Mouse (Mus musculus): ENCODE data around the gene Cdh13. TPM values are rescaled to one million over a fixed set of nuclear protein-coding genes. Genes with fewer than 3 reads are reported as not detected.
A peak's percentile ranks its signal among the peaks of the same experiment; 100 is the strongest.

Gene Cdh13
- polyA plus RNA-seq, 1 experiment from 2014 or later: 159 TPM

DNA sequence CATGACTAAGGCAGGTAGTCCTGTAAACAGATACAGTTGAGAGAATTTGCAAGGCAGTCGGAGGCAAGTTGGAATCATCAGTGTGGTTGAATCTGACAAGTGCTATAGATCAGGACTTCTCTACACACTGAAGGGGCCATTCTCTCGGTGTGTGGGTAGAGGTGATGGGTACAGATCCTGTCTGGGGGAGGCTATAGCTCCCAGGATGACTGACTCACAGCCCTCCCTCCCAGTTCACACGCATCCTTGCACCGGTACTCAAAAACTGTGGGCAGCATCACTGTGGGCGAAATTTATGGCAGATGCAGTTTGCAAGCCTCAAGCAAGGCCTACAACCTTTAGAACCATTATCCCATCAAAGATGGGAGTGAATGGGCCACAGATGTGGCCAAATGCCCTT, 381.5 kb downstream of the Cdh13 start:
- H3K36me3 ChIP-seq (ENCODE audit: control insufficient read depth, insufficient read depth, low read length): no peaks in the 10 kb centered on the region
- H3K4me2 ChIP-seq (ENCODE audit: low read length): no peak overlapping the region
- no peaks in the 10 kb centered on the region for H3K27me3 ChIP-seq (ENCODE audit: control insufficient read depth, insufficient read depth, low read depth, low read length)
- ATAC-seq: no peak
- H3K4me3 ChIP-seq (ENCODE audit: low read depth, low read length): no peak overlapping the region
- H3K9me3 ChIP-seq (replicated peaks; ENCODE audit: control insufficient read depth, low read length, poor library complexity, severe bottlenecking): no peaks in the 10 kb centered on the region; the same call in 1 of the 2 replicates
- no peak overlapping the region for H3K9ac ChIP-seq (ENCODE audit: low read depth, low read length)
- peaks cover 6% of the 10 kb centered on the region for H3K4me1 ChIP-seq (ENCODE audit: control insufficient read depth, insufficient read depth, low read length)
- H3K27ac ChIP-seq (ENCODE audit: low read length): no peak overlapping the region
- WGBS: 89% methylated on average over 5 of the region's 5 CpGs

DNA sequence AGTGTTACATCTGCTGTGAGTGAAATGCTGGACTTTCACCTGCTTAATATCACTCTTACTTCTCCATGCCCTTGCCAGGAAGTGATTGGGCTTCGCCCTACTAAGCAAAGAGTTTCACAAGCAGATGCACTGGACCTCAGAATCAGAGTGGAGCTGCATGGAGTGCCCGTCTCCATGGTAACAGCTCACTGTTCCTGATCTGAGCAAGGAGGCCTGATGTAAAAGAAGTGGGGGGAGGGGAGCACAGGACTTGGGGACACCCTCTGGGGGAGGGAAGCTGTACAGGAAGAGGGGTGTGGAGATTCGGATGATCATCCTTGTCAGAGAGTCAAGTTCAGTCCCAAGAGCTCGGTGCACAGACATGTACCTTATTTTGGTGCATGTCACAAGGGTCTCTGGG, 384.2 kb downstream of the Cdh13 start:
- Histone ChIP-seq H3K27ac (ENCODE audit: low read length) (no peak overlapping the region), H3K4me3 (ENCODE audit: low read depth, low read length) (no peak overlapping the region), H3K4me2 (ENCODE audit: low read length) (no peak overlapping the region), H3K4me1 (ENCODE audit: control insufficient read depth, insufficient read depth, low read length) (peaks cover 6% of the 10 kb centered on the region), H3K9me3 (replicated peaks; ENCODE audit: control insufficient read depth, low read length, poor library complexity, severe bottlenecking) (no peaks in the 10 kb centered on the region), H3K36me3 (ENCODE audit: control insufficient read depth, insufficient read depth, low read length) (no peaks in the 10 kb centered on the region), H3K27me3 (ENCODE audit: control insufficient read depth, insufficient read depth, low read depth, low read length) (no peaks in the 10 kb centered on the region), H3K9ac (ENCODE audit: low read depth, low read length) (no peak overlapping the region)
- WGBS: 65% methylated on average over 4 of the region's 4 CpGs
- 0 out of 2 replicates have a peak, but pooled peaks have one; percentile 42 for ATAC-seq

DNA sequence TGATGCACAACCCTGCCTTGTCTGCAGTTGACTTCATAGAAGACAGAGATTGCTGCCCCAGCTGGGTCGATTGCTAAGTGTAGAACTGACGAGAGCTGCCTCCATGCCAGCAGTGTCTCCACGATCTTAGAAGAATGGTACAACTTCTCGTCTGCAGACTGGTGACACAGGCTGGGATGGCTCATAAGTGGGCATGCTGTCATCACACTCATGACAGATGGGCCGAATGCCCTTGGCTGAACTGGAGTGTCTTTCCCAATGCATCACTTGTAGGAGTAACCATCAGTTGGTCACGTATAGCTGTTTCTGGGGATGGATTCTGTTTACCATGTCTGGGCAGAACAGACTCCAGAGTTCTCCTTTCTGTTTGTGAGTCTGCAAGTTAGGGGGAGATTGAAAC, 392.7 kb downstream of the Cdh13 start:
- Histone ChIP-seq H3K27ac (ENCODE audit: low read length) (no peak overlapping the region), H3K36me3 (ENCODE audit: control insufficient read depth, insufficient read depth, low read length) (no peaks in the 10 kb centered on the region), H3K27me3 (ENCODE audit: control insufficient read depth, insufficient read depth, low read depth, low read length) (no peaks in the 10 kb centered on the region), H3K9me3 (replicated peaks; ENCODE audit: control insufficient read depth, low read length, poor library complexity, severe bottlenecking) (no peaks in the 10 kb centered on the region), H3K4me3 (ENCODE audit: low read depth, low read length) (no peak overlapping the region), H3K4me2 (ENCODE audit: low read length) (no peak overlapping the region), H3K4me1 (ENCODE audit: control insufficient read depth, insufficient read depth, low read length) (no peaks in the 10 kb centered on the region), H3K9ac (ENCODE audit: low read depth, low read length) (no peak overlapping the region)
- 92% methylated on average over 6 of the region's 6 CpGs for WGBS
- ATAC-seq: no peak

DNA sequence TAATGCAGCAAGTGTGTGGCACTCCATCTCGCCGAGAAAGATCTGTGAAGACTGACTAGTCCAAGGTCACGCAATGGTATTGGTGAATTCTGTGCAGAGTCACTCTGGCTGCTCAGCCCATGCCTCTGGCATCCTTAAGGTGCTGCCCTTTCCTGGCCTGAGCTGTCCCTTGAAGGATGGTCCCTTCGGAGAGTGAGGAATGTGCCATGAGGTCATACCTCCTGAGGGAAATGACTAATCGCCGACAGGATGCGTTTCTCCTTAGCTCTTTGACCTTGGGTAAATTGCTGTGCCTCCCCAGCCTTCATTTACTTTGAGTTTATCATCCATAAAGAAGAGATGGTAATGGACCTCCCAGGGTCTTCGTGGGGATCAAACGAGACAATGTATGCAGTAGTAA, 395.8 kb downstream of the Cdh13 start:
- Histone ChIP-seq H3K4me2 (ENCODE audit: low read length) (no peak overlapping the region), H3K9ac (ENCODE audit: low read depth, low read length) (no peak overlapping the region), H3K4me1 (ENCODE audit: control insufficient read depth, insufficient read depth, low read length) (no peaks in the 10 kb centered on the region), H3K27ac (ENCODE audit: low read length) (no peak overlapping the region), H3K9me3 (replicated peaks; ENCODE audit: control insufficient read depth, low read length, poor library complexity, severe bottlenecking) (no peaks in the 10 kb centered on the region), H3K36me3 (ENCODE audit: control insufficient read depth, insufficient read depth, low read length) (no peaks in the 10 kb centered on the region), H3K27me3 (ENCODE audit: control insufficient read depth, insufficient read depth, low read depth, low read length) (no peaks in the 10 kb centered on the region), H3K4me3 (ENCODE audit: low read depth, low read length) (no peak overlapping the region)
- WGBS: 82% methylated on average over 9 of the region's 9 CpGs
- ATAC-seq: no peak

DNA sequence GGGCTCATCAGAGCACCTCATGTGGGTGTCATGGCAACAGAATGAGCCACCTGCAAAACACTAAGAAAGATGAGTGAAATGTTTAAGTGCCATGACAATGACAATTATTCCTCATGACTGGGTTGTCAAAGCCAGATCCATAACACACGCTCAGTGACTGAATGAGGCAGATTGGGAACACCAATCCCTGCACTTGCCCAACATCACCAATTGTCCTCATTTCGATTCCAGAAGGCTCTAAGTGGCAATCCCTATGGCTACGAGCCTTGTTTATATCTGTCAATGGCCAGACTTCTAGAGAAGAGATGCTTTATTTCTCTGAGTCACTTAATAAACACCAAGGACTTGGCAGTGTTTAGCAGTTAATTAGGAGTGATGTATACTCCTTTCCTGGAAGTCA, 399.9 kb downstream of the Cdh13 start:
- Histone ChIP-seq H3K27me3 (ENCODE audit: control insufficient read depth, insufficient read depth, low read depth, low read length) (no peaks in the 10 kb centered on the region), H3K4me3 (ENCODE audit: low read depth, low read length) (no peak overlapping the region), H3K4me2 (ENCODE audit: low read length) (no peak overlapping the region), H3K9ac (ENCODE audit: low read depth, low read length) (no peak overlapping the region), H3K27ac (ENCODE audit: low read length) (no peak overlapping the region), H3K4me1 (ENCODE audit: control insufficient read depth, insufficient read depth, low read length) (no peaks in the 10 kb centered on the region), H3K9me3 (replicated peaks; ENCODE audit: control insufficient read depth, low read length, poor library complexity, severe bottlenecking) (no peaks in the 10 kb centered on the region), H3K36me3 (ENCODE audit: control insufficient read depth, insufficient read depth, low read length) (no peaks in the 10 kb centered on the region)
- ATAC-seq: no peak
- 59% methylated on average over 3 of the region's 3 CpGs for WGBS

DNA sequence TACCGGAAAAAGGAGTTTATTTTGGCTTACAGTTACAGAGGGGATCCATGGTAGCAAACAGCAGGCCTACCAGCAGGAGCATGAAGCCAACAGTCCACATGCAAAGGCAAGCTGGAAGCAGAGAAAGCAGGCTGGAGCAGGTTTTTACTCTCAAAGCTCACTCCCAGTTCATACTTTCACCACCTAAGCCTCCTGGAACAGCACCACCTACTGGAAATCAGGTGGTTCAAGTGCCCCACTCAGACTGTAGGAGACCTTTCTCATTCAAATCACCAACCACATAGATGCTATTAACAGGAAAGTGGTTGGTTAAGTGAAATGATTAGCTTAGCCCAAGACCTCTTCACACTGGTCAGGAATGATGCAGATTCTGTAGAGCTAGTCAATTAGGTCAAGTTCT, 402.3 kb downstream of the Cdh13 start:
- Histone ChIP-seq H3K9me3 (replicated peaks; ENCODE audit: control insufficient read depth, low read length, poor library complexity, severe bottlenecking) (no peaks in the 10 kb centered on the region), H3K4me1 (ENCODE audit: control insufficient read depth, insufficient read depth, low read length) (no peaks in the 10 kb centered on the region), H3K4me3 (ENCODE audit: low read depth, low read length) (no peak overlapping the region), H3K27me3 (ENCODE audit: control insufficient read depth, insufficient read depth, low read depth, low read length) (no peaks in the 10 kb centered on the region), H3K36me3 (ENCODE audit: control insufficient read depth, insufficient read depth, low read length) (no peaks in the 10 kb centered on the region), H3K27ac (ENCODE audit: low read length) (no peak overlapping the region), H3K9ac (ENCODE audit: low read depth, low read length) (no peak overlapping the region), H3K4me2 (ENCODE audit: low read length) (no peak overlapping the region)
- whole genome bisulfite sequencing: 89% methylated on average over 1 of the region's 1 CpGs
- ATAC-seq: no peak

DNA sequence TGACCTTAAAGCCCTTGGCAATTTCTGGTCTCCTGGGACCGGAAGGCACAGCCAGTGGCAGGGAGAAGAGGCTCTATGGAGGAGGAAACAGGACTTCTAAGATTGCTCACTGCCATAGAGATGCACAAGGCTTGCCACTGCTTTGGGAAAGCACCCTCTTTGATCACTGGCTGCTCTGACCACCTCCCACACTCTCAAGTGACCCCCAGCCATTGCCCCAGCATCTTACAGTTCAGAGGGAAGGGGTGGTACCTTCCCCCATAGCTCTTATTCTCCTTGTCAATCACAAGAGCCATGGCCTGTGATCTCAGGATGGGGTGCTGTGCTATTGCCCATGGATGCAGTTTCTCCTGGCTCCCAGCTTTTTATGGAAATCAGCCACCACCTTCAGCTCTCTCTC, 406.3 kb downstream of the Cdh13 start:
- Histone ChIP-seq H3K27me3 (ENCODE audit: control insufficient read depth, insufficient read depth, low read depth, low read length) (no peaks in the 10 kb centered on the region), H3K9me3 (replicated peaks; ENCODE audit: control insufficient read depth, low read length, poor library complexity, severe bottlenecking) (no peaks in the 10 kb centered on the region), H3K36me3 (ENCODE audit: control insufficient read depth, insufficient read depth, low read length) (no peaks in the 10 kb centered on the region), H3K4me1 (ENCODE audit: control insufficient read depth, insufficient read depth, low read length) (no peaks in the 10 kb centered on the region), H3K9ac (ENCODE audit: low read depth, low read length) (no peak overlapping the region), H3K27ac (ENCODE audit: low read length) (no peak overlapping the region), H3K4me2 (ENCODE audit: low read length) (no peak overlapping the region), H3K4me3 (ENCODE audit: low read depth, low read length) (no peak overlapping the region)
- WGBS: 45% methylated on average over 1 of the region's 1 CpGs
- ATAC-seq: no peak

DNA sequence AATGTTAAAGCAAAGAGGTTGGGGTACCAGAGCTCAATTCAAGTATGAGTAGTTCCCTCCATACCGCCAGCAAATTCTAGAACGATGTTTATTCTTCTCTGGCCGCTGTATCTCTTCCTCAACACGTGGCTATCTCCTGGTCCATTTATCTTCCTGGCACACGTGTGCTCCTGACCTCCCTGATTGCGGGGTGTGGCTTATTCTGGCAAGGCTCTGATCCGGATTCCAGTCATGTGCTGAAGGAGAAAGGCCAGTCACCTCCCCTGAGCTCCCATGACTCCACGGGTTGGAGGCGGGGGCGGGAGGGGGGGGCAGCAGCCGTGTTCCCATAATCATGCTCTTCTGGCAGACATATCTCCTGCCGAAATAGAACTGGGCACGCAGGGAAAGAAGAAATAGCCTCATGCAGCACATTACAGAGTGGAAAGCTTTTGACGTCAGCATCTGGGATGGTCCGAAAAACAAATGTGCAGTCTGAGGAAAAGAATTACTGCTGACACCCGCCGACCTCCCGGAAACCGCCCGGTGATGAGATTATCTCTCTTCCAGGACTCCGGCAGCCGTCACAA, 417.9 kb downstream of the Cdh13 start:
- H3K4me1 ChIP-seq (ENCODE audit: control insufficient read depth, insufficient read depth, low read length): no peaks in the 10 kb centered on the region
- no peaks in the 10 kb centered on the region for H3K36me3 ChIP-seq (ENCODE audit: control insufficient read depth, insufficient read depth, low read length)
- no peaks in the 10 kb centered on the region for H3K27me3 ChIP-seq (ENCODE audit: control insufficient read depth, insufficient read depth, low read depth, low read length)
- no peak for ATAC-seq
- H3K9me3 ChIP-seq (replicated peaks; ENCODE audit: control insufficient read depth, low read length, poor library complexity, severe bottlenecking): no peaks in the 10 kb centered on the region; the same call in 1 of the 2 replicates
- no peak overlapping the region for H3K27ac ChIP-seq (ENCODE audit: low read length)
- H3K4me2 ChIP-seq (ENCODE audit: low read length): no peak overlapping the region
- WGBS: 92% methylated on average over 22 of the region's 22 CpGs
- no peak overlapping the region for H3K9ac ChIP-seq (ENCODE audit: low read depth, low read length)
- H3K4me3 ChIP-seq (ENCODE audit: low read depth, low read length): no peak overlapping the region

DNA sequence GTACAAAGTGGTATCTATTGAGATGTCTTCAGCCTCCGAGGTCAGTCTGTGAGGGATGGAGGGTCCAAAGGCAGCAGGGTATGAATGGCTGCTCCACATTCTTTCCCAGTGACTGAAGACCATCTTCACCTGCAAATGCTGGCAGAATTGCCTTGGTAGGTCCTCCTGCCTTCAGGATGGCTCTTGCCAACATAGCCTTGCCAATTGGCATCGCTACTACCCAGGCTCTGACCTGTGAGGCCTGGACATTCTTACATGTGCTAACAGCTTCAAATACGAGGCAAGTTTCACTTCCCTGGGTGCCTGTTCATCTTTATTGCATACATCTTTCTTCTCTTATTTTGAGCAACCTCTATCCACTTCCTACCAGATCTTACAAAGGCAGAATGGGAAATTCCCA, 425.8 kb downstream of the Cdh13 start:
- H3K4me1 ChIP-seq (ENCODE audit: control insufficient read depth, insufficient read depth, low read length): no peaks in the 10 kb centered on the region
- no peak overlapping the region for H3K9ac ChIP-seq (ENCODE audit: low read depth, low read length)
- H3K4me2 ChIP-seq (ENCODE audit: low read length): no peak overlapping the region
- no peaks in the 10 kb centered on the region for H3K27me3 ChIP-seq (ENCODE audit: control insufficient read depth, insufficient read depth, low read depth, low read length)
- 92% methylated on average over 3 of the region's 3 CpGs for whole genome bisulfite sequencing
- no peak overlapping the region for H3K4me3 ChIP-seq (ENCODE audit: low read depth, low read length)
- no peak for ATAC-seq
- H3K9me3 ChIP-seq (replicated peaks; ENCODE audit: control insufficient read depth, low read length, poor library complexity, severe bottlenecking): no peaks in the 10 kb centered on the region; the same call in 1 of the 2 replicates
- no peaks in the 10 kb centered on the region for H3K36me3 ChIP-seq (ENCODE audit: control insufficient read depth, insufficient read depth, low read length)
- no peak overlapping the region for H3K27ac ChIP-seq (ENCODE audit: low read length)

All from midbrain, embryonic 16.5 days (tissue).